Mouse (Mus musculus) effector memory CD4-positive, alpha-beta T cell, adult 7 months (primary cell): ENCODE data around the gene Aspa. TPM values are rescaled to one million over a fixed set of nuclear protein-coding genes. Genes with fewer than 3 reads are reported as not detected.

ENCODE experiments used
- polyA plus RNA-seq: library from polyadenylated mRNA; unstranded; fragments of 100-300 nt; shearing (Covaris generic); gene quantifications from one replicate; pipeline ENCODE4 v1.2.1, GENCODE M21; 2017

Aspa gene
- polyA plus RNA-seq = 0.82 TPM

GRCm38 (mm10) chr11:73329442-73329841 is at the start of gene Aspa, which contains the start of the genes Gm49340 and Spata22:
TSS of gene Aspa (minus strand) at chr11:73329596.
TSS of gene Gm49340 (plus strand) at chr11:73329741.
TSS of gene Spata22 (plus strand) at chr11:73329741.

GRCm38 (mm10) chr11:73370946-73371345 is 41.5 kb upstream of the Aspa start, which contains the start of gene Olfr376:
TSS of gene Olfr376 (plus strand) at chr11:73371246.

GRCm38 (mm10) chr11:73350483-73350882 is 21.1 kb upstream of the Aspa start, which contains the start of gene Olfr20:
TSS of gene Olfr20 (plus strand) at chr11:73350783.

GRCm38 (mm10) chr11:73267267-73267666 is 62.1 kb downstream of the Aspa start, which contains the start of gene Trpv3:
TSS of gene Trpv3 (plus strand) at chr11:73267388.

Other genes starting within 250 kb of the Aspa start
- 0.59 TPM for gene Itgae, start 239.0 kb downstream of the Aspa start, polyA plus RNA-seq
- gene Haspin, start 191.3 kb downstream of the Aspa start, polyA plus RNA-seq = 2.2 TPM
- gene P2rx5, start 169.2 kb downstream of the Aspa start, polyA plus RNA-seq = not detected
- gene Emc6, start 152.6 kb downstream of the Aspa start, polyA plus RNA-seq = 95.4 TPM
- gene Tax1bp3, start 152.5 kb downstream of the Aspa start, polyA plus RNA-seq = 12.4 TPM
- 8.6 TPM for gene Ctns, start 130.6 kb downstream of the Aspa start, polyA plus RNA-seq
- gene Shpk, start 130.1 kb downstream of the Aspa start, polyA plus RNA-seq = 6.2 TPM
- gene Trpv1, start 95.3 kb downstream of the Aspa start, polyA plus RNA-seq = not detected
- 0.12 TPM for gene Trpv3, start 62.2 kb downstream of the Aspa start, polyA plus RNA-seq
- gene Gm49340, start 145 bp upstream of the Aspa start, polyA plus RNA-seq = not detected
- not detected for gene Spata22, start 145 bp upstream of the Aspa start, polyA plus RNA-seq
- not detected for gene Olfr20, start 21.2 kb upstream of the Aspa start, polyA plus RNA-seq
- gene Olfr376, start 41.6 kb upstream of the Aspa start, polyA plus RNA-seq = not detected
- gene Olfr1, start 70.0 kb upstream of the Aspa start, polyA plus RNA-seq = not detected
- gene Olfr378, start 98.9 kb upstream of the Aspa start, polyA plus RNA-seq = not detected
- gene Olfr380, start 127.9 kb upstream of the Aspa start, polyA plus RNA-seq = not detected
- not detected for gene Olfr381, start 162.0 kb upstream of the Aspa start, polyA plus RNA-seq
- not detected for gene Olfr382, start 187.6 kb upstream of the Aspa start, polyA plus RNA-seq